Mouse (Mus musculus) urinary bladder, postnatal 25 days (tissue): Measurements from ENCODE around the gene Tnfaip2.

Experiments used
- DNase-seq: peaks from one replicate; pipeline ENCODE4 v3.0.0; 2022; ENCODE audit warnings: low spot score

The Tnfaip2 gene

GRCm38 (mm10) chr12:111442309-111443010 lies at the start of gene Tnfaip2:
Gene Tnfaip2 (plus strand): TSS chr12:111442469.
- peak; percentile 84 for DNase-seq

- DNase-seq = no peak
These were observed 48.3 kb upstream of the Tnfaip2 start for GRCm38 (mm10) chr12:111394008-111394407.

- DNase-seq = no peak
These were observed 45.3 kb upstream of the Tnfaip2 start for GRCm38 (mm10) chr12:111396997-111397396.

DNA sequence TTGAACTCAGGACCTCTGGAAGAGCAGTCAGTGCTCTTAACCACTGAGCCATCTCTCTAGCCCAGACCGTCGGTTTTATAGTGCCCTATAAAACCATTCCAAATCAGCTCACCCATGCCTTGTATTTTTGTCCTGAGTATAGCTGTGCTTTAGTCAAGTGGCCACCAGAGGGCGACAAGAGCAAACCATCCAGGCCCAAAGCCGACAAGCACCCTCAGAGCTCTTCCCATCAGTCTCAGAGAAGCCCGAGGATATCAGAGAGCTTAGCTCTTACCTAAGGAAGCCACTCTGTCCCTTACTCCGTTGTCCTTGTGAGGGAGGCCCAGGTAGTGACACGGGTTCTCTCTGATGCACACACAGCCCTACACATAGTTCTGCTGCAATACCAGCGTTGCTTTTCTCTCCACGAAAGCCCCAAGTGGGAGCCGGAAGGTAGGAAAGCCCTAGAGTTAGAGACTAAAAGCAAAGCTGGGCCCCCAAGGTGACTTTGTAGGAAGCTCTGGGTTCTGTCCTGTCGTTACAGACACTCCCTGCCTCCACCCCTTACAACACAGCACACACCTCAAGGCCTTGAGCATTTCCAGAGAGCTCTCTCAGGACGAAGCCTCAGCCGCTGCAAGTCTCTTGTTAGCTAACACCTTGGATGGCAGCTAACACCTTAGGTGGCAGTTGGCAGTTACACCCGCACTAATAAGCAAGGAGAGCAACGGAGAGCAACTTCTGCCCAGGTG lies 40.6 kb upstream of the Tnfaip2 start:
- peak; percentile 76 for DNase-seq

GRCm38 (mm10) chr12:111404880-111405279 lies 37.4 kb upstream of the Tnfaip2 start:
- no peak for DNase-seq

GRCm38 (mm10) chr12:111406622-111407021 lies 35.6 kb upstream of the Tnfaip2 start, which contains the start of gene Lbhd2:
Gene Lbhd2 (plus strand): TSS chr12:111406809.
- no peak for DNase-seq

DNA sequence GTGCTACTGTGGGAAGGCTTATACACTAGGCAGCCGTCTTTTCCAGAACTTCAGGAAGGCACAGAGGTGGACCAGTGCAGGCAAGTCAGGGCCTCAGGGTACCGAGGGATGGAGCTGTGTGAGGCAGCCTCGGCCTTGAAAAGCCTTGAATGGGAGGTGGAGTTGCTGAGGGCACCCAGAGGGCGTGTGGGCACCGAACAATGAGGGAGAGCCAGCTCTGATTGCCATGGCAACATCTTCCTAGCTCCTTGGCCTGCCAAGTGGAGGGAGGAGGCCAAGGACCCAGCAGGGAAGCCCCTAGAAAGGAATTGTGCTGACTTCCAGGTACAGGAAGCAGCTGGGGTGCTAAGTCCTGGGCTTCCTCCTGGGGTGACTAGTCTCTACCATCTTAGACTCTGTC lies 32.7 kb upstream of the Tnfaip2 start:
- no peak for DNase-seq

GRCm38 (mm10) chr12:111411631-111412355 lies 30.5 kb upstream of the Tnfaip2 start:
- DNase-seq = no peak

- DNase-seq = no peak
These were observed 29.5 kb upstream of the Tnfaip2 start for GRCm38 (mm10) chr12:111412581-111413284.

DNA sequence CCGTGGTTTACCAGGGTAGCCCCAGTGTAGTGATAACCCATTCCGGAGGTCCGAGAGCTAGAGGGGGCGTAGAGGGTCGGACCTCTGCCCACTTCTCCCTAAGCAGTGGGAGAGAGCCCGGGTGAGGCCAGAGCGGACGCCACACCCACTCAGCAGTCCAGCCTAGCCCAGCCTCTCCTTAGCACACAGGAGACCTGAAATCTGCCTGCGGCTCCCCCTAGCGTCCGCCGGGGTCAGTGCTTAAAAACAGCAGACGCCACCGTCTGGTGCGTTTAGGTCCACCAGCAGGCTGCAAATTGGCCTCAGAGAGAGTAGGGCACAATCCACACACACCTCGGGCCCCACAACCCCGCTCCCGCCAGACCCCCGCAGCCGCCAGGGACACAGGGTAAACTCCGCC lies 29.0 kb upstream of the Tnfaip2 start:
- peak; percentile 90 for DNase-seq

DNA sequence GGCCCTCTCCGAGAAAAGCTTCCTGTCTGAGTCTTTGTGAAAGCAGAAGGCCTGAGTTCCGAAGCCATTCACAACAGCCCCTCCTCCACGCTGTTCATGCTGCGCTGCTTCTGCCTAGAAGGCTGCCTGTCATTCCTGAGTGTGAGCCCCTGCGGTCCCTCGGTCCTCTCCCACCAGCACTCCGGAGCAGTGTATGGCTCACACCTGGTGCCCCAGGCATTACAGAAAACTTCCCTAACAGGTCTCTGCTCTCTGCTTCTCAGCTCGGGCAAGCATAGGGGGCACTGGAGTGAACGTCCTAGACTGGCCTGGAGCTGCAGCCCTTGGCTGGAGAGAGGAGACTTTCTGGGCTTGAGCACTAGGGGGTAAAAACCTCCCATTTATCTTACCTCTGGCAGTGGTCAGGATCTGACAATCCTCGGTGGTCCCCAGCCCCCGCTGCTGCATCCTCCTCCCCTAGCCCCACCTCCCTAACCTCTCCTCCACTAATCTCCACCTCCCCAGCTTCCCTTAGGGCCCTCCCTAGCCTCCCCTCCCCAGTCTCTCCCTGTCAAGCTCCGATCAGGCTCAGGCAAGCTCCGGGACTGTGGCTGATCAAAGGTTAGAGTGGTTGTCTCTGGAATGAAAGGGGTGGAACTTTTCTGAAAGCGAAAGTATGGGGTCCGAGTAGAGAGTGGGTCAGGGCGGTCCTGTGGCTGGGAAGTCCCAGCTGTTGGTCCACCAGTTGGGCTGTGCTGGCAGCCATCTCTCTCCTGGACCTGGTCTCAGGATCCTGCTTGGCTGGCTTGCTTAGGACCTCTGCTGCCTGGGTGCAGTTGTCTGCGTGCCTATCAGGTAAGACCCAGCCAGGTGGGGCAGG lies 25.1 kb upstream of the Tnfaip2 start, which contains the start of gene Exoc3l4:
Exoc3l4 (plus strand) TSS at position 97 of the 859 bp plus-strand sequence.
- DNase-seq = no peak

DNA sequence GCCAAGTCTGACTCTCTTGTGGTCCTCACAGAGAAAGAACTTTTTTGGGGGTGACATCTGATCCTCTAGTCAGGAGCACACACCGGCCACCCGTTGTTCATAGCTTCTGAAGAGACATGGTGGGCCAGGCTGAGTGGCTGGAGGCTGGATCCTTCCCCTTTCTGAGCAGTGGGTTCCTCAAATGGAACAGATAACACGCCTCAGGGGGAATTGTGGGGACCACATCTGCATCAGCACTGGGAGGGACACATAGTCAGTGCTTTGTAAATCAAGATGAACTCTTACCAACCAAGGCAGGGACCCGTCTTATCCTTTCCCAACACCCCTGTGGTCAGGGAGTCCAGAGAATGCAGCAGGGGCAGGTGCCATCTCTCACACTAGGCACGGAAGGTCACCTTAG lies 22.4 kb upstream of the Tnfaip2 start:
- no peak for DNase-seq

- no peak for DNase-seq
These were observed 21.1 kb upstream of the Tnfaip2 start for GRCm38 (mm10) chr12:111420946-111421709.

GRCm38 (mm10) chr12:111422852-111423251 lies 19.4 kb upstream of the Tnfaip2 start:
- DNase-seq = no peak

- no peak for DNase-seq
These were observed 18.6 kb upstream of the Tnfaip2 start for GRCm38 (mm10) chr12:111423570-111424129.

DNA sequence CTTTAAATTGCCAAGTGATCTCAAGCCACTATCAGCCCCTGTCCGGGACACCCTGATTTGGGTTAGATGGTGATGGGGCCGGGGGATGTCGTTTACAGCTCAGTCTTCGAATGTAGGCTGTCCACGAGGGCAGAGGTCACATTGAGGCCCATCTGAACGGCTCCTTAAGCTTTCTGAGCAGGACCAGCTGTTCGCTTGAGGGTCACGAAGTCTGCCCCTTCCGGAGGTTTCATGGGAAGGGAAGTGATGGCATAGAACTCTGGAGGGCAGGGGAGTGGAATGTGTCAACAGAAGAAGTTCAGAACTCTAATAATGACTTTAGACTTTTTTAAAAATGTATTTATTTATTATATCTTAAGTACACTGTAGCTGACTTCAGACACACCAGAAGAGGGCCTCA lies 17.7 kb upstream of the Tnfaip2 start:
- DNase-seq = no peak

DNA sequence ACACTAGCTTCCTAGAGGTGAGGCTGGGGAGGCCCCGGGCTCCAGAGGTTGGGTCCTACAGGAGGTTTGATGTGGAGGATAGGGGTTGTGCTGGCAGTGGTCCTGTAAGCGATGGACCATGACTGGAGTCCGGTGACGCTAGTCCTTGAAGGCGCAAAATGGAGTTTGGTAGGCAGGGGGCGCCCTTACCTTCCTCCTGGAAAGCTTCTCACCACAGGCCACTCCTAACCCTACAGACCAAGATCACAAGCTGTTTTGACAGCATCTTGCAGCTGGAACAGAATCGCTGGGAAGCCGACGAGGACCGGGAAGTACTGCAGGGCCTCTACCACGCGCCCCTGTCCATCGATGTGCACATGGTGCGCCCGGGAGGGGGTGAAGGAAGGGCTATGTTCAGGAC lies 17.0 kb upstream of the Tnfaip2 start:
- DNase-seq = peak; percentile 88

- peak; percentile 98 for DNase-seq
These were observed 16.3 kb upstream of the Tnfaip2 start for GRCm38 (mm10) chr12:111425789-111426460.

DNA sequence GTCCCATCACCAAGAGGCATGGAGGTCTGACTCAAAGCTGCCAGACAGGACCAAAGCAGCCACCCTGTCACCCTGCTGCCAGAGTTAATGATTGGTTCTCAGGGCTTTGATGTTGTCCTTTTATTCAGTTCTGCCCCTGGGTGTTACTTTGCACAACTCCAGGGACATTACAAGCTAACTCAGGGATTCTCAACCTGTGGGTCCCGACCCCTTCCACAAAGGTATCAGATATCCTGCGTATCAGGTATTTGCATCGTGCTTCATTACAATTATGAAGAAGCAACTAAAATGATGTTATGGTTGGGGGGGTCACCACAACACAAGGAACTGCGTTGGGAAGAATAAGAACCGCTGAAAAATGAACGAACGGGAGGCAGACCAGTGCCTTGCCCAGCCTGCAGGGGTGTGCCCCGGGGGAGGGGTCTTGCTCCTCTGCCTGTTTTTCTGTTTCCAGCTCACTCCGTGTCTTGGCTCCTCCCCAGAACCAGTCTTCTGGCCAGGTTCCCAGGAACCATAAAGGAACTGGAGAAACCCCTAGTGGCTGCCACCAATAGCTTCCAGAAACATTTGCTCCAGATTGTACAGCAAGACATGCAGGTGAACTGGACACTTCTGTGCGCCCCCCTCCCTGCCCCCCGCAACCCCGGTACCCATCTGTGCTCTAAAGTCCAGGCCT lies 14.7 kb upstream of the Tnfaip2 start:
- no peak for DNase-seq
